Mouse (Mus musculus): ENCODE results near the gene Usp29.
"Not testable (repeated sequence)": the region's sequence is repeated elsewhere in the genome, so short reads cannot be mapped to it uniquely, and the experiment has no call there.

DNA sequence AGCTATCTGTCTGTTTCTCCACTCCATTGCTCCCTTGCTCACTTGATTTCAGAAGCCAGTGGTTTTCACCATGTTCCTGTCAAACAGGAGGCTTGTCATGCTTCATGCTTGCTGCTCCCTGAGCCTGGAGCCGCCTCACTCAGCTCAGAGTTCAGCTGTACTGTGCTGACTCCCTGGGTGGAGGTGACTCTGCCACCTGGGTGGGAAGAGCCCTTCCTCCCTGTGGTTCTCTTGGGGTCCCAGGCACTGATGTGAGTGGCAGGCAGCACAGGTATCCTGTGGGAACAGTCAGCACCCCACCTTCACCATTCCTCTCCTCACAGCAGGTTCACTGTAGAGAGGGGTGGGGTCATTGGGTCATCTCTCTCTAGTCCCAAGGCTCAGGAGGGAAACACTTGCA, 150.5 kb downstream of the Usp29 start:
- TF ChIP-seq POLR2A, CTCF (IDR thresholded peaks at IDR 0.05; ENCODE audit: insufficient read depth, low read depth, low read length): not testable (repeated sequence)
